Comparison of ENCODE assay signal across 9 mouse cellular contexts in genomic region chr1:155737017-155737808, GRCm38 (mm10). TPM values are rescaled to one million over a fixed set of nuclear protein-coding genes. Genes with fewer than 3 reads are reported as not detected.
DNase-seq lines count a peak whose midpoint lies in the region; ATAC-seq and TF ChIP-seq lines count a peak whose summit lies in the region.
"Had no signal": no experiment of that assay in that cellular context is flagged by ENCODE, and none has a peak within 500 bp of the region (broad histone marks: within the 10 kb centered on the region; RNA-seq: fewer than 3 reads in every experiment).

No protein-coding gene starts in this region.

- no peak overlapping the region for H3K9ac ChIP-seq in kidney, embryonic 14.5 days (ENCODE audit: low read depth, low read length)
- H3K9ac ChIP-seq in hindbrain, embryonic 13.5 days = peak overlapping the region; percentile 39; the same call in 1 of the 2 replicates

- H3K36me3 ChIP-seq in kidney, embryonic 14.5 days (ENCODE audit: control insufficient read depth, insufficient read depth, low read length) = no peaks in the 10 kb centered on the region
- H3K36me3 ChIP-seq in hindbrain, embryonic 13.5 days = no peaks in the 10 kb centered on the region

- H3K4me2 ChIP-seq in kidney, embryonic 14.5 days (replicated peaks; ENCODE audit: low read depth, low read length) = no peak overlapping the region
- H3K4me2 ChIP-seq in hindbrain, embryonic 13.5 days = peak overlapping the region; percentile 21

- peaks cover 100% of the 10 kb centered on the region for H3K27me3 ChIP-seq in kidney, embryonic 14.5 days (ENCODE audit: control insufficient read depth, insufficient read depth, low read length)
- peaks cover 99% of the 10 kb centered on the region for H3K27me3 ChIP-seq in hindbrain, embryonic 13.5 days

- H3K27ac ChIP-seq in kidney, embryonic 14.5 days (ENCODE audit: low read depth, low read length) = no peak overlapping the region
- H3K27ac ChIP-seq in bone marrow macrophage, adult 2 months (ENCODE audit: insufficient read depth, low read depth, low read length) = no peak overlapping the region
- no peak overlapping the region for H3K27ac ChIP-seq in hindbrain, embryonic 13.5 days

- TF ChIP-seq POLR2A in bone marrow macrophage, adult 2 months (IDR thresholded peaks at IDR 0.05; ENCODE audit: borderline replicate concordance, low read depth, low read length) = no peak

- H3K9me3 ChIP-seq in kidney, embryonic 14.5 days (ENCODE audit: control insufficient read depth, low read length) = no peaks in the 10 kb centered on the region
- H3K9me3 ChIP-seq in hindbrain, embryonic 13.5 days = no peaks in the 10 kb centered on the region

- ATAC-seq in kidney, embryonic 14.5 days (ENCODE audit: low FRiP score, low TSS enrichment) = no peak
- no peak for ATAC-seq in hindbrain, embryonic 13.5 days (ENCODE audit: low FRiP score)

- TF ChIP-seq CTCF in bone marrow macrophage, adult 2 months (IDR thresholded peaks at IDR 0.05; ENCODE audit: low read depth, low read length) = no peak

- under 1% methylated on average over 58 of the region's 58 CpGs for WGBS in kidney, embryonic 14.5 days
- WGBS in hindbrain, embryonic 13.5 days = under 1% methylated on average over 58 of the region's 58 CpGs

- DNase-seq in kidney, adult 9 months = no peak
- DNase-seq in neural tube, embryonic 10.5 days (ENCODE audit: extremely low spot score, low spot score) = peak; percentile 65
- DNase-seq in urinary bladder, postnatal 25 days (ENCODE audit: low spot score) = no peak
- no peak for DNase-seq in right cerebral cortex, postnatal 36 days (ENCODE audit: low spot score in 2 of 2)
- no peak for DNase-seq in thymus, postnatal 36 days
- DNase-seq: cerebellum, adult 9-10 months had no signal

- H3K4me1 ChIP-seq in kidney, embryonic 14.5 days (ENCODE audit: control insufficient read depth, insufficient read depth, low read length) = peaks cover 12% of the 10 kb centered on the region
- H3K4me1 ChIP-seq in bone marrow macrophage, adult 2 months (ENCODE audit: control insufficient read depth, insufficient read depth, low read length) = 0 out of 2 replicates have a peak, but pooled peaks cover 5% of the 10 kb centered on the region
- H3K4me1 ChIP-seq in hindbrain, embryonic 13.5 days (replicated peaks) = peaks cover 22% of the 10 kb centered on the region

- H3K4me3 ChIP-seq in kidney, embryonic 14.5 days (ENCODE audit: low read length) = 0 out of 2 replicates have a peak overlapping the region, but pooled peaks have one; percentile 10
- H3K4me3 ChIP-seq in bone marrow macrophage, adult 2 months (ENCODE audit: insufficient read depth, low read length) = peak overlapping the region; percentile 30
- H3K4me3 ChIP-seq in hindbrain, embryonic 13.5 days = peak overlapping the region; percentile 21

RNA-seq across cellular contexts. Expression of gene Lhx4, which starts 14.3 kb away (rescaled TPM):
- 0.08 TPM in 1 of 2 replicates, not detected in the other for polyA plus RNA-seq in kidney, embryonic 14.5 days (2014; fragmentation: Nextera tagmentation; extraction: Ambion mirVana)
- not detected in 2 replicates for polyA plus RNA-seq in bone marrow macrophage, adult 2 months (2012; ENCODE audit: insufficient read depth, insufficient read length, missing spikeins)
- 6.4 and 9.3 TPM in 2 replicates for polyA plus RNA-seq in hindbrain, embryonic 13.5 days (2015; fragmentation: Nextera tagmentation; extraction: Ambion mirVana)
